Mouse (Mus musculus): Measurements from ENCODE around the gene Git2. TPM values are rescaled to one million over a fixed set of nuclear protein-coding genes. Genes with fewer than 3 reads are reported as not detected.

Git2 gene
- polyA plus RNA-seq (2017; shearing (Covaris generic)): 97.3 TPM

GRCm38 (mm10) chr5:114775056-114775979, at the start of gene Git2:
Git2 (minus strand) TSS chr5:114775517.

GRCm38 (mm10) chr5:114822796-114823688, 47.7 kb upstream of the Git2 start, which contains the start of gene 1500011B03Rik:
1500011B03Rik (minus strand) TSS chr5:114823468.

GRCm38 (mm10) chr5:114774403-114775051, 790 bp downstream of the Git2 start, which contains the start of gene Ankrd13a:
Ankrd13a (plus strand) TSS chr5:114774677.

GRCm38 (mm10) chr5:114707265-114708068, 67.8 kb downstream of the Git2 start, which contains the start of gene Tchp:
Tchp (plus strand) TSS chr5:114707760.

DNA sequence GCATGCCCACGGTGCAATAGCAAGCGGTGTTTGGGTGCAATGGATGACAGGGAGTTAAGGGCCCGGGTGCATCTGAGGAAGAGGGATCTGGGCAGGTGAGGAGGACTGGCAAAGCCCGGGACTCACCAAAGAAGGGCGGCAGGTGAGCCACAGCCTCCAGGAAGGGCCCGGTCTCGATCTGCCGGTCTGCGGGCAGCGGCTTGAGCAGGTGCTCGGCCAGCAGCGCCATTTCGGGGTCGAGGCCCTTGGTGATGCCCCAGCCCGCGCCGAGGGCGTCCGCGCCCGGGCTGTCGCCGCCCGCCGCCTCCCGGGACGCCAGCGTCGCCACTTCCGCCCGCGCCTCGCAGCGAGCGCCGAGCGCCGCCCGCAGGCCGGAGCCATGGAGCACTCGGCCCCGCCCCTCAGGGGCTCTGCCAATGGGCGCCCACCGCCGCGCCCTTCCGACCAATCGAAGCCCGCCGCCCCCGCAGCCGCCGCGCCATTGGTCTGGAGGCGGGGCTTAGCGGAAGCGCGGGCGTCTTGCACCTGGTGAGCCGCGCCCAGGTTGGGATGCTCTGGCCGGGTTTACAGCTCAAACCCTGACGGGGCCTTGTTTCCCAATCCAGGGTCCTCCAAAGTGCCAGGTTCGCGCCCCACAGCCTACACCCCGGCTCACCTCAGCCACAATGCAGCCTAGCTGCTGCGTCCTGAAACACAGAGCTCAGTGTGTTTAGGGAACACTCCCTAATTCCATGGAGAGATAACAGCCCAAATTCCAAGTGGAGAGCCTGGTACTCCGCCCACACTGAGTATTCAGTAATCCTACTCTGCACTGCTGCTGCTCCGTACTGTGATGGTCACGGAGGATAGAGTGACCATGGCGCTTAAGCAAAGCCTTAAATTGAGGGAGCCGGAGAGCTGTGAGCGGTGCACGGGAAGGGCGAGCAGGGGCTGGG, 84.4 kb downstream of the Git2 start, which contains the start of gene Gltp:
Gene Gltp (minus strand): TSS at position 352 of the 935 bp plus-strand sequence.

Other genes starting within 250 kb of the Git2 start
- 0.98 TPM for gene Fam222a, start 207.5 kb downstream of the Git2 start, polyA plus RNA-seq (2017; shearing (Covaris generic))
- 0.33 TPM for gene Trpv4, start 117.1 kb downstream of the Git2 start, polyA plus RNA-seq (2017; shearing (Covaris generic))
- 103 TPM for gene Gltp, start 84.5 kb downstream of the Git2 start, polyA plus RNA-seq (2017; shearing (Covaris generic))
- 15.8 TPM for gene Tchp, start 67.8 kb downstream of the Git2 start, polyA plus RNA-seq (2017; shearing (Covaris generic))
- 124 TPM for gene Ankrd13a, start 840 bp downstream of the Git2 start, polyA plus RNA-seq (2017; shearing (Covaris generic))
- gene 1500011B03Rik, start 48.0 kb upstream of the Git2 start, polyA plus RNA-seq (2017; shearing (Covaris generic)): 41.1 TPM
- not detected for gene 4930519G04Rik, start 78.1 kb upstream of the Git2 start, polyA plus RNA-seq (2017; shearing (Covaris generic))
- gene Gm9936, start 83.2 kb upstream of the Git2 start, polyA plus RNA-seq (2017; shearing (Covaris generic)): not detected
- 19.3 TPM for gene Oasl2, start 121.4 kb upstream of the Git2 start, polyA plus RNA-seq (2017; shearing (Covaris generic))
- gene Oasl1, start 147.7 kb upstream of the Git2 start, polyA plus RNA-seq (2017; shearing (Covaris generic)): 8.6 TPM
- 24.9 TPM for gene 2210016L21Rik, start 166.6 kb upstream of the Git2 start, polyA plus RNA-seq (2017; shearing (Covaris generic))
- not detected for gene Hnf1a, start 195.6 kb upstream of the Git2 start, polyA plus RNA-seq (2017; shearing (Covaris generic))
- 60.2 TPM for gene Sppl3, start 235.6 kb upstream of the Git2 start, polyA plus RNA-seq (2017; shearing (Covaris generic))

Measured in effector memory CD4-positive, alpha-beta T cell, adult 7 months (primary cell).